Mouse (Mus musculus) urinary bladder, postnatal 25 days (tissue): ENCODE data around the gene Col23a1.

Experiments
- DNase-seq: peaks from one replicate; pipeline ENCODE4 v3.0.0; 2022; ENCODE audit warnings: low spot score

Gene Col23a1

GRCm38 (mm10) chr11:51289564-51290041 lies at the start of gene Col23a1:
TSS of gene Col23a1 (plus strand) at chr11:51289920.
- peak; percentile 48 for DNase-seq

GRCm38 (mm10) chr11:51242897-51243296 lies 46.8 kb upstream of the Col23a1 start:
- no peak for DNase-seq

- no peak for DNase-seq
Measured at GRCm38 (mm10) chr11:51257006-51257405, 32.7 kb upstream of the Col23a1 start.

GRCm38 (mm10) chr11:51261680-51262219 lies 28.0 kb upstream of the Col23a1 start, which contains the start of gene Clk4:
TSS of gene Clk4 (plus strand) at chr11:51261730.
- no peak for DNase-seq

- peak; percentile 99 for DNase-seq
Measured at GRCm38 (mm10) chr11:51262342-51263285, 27.1 kb upstream of the Col23a1 start, which contains the start of gene BC049762. TSS of gene BC049762 (minus strand) at chr11:51263046.

- peak; percentile 55 for DNase-seq
Measured at GRCm38 (mm10) chr11:51263286-51263831, 26.4 kb upstream of the Col23a1 start.

GRCm38 (mm10) chr11:51264352-51264751 lies 25.4 kb upstream of the Col23a1 start:
- peak; percentile 19 for DNase-seq

- no peak for DNase-seq
Measured at GRCm38 (mm10) chr11:51265326-51265725, 24.4 kb upstream of the Col23a1 start.

- no peak for DNase-seq
Measured at GRCm38 (mm10) chr11:51274418-51274817, 15.3 kb upstream of the Col23a1 start.

GRCm38 (mm10) chr11:51290066-51290955 lies 591 bp downstream of the Col23a1 start:
- peak; percentile 18 for DNase-seq

GRCm38 (mm10) chr11:51293956-51294530 lies 4.3 kb downstream of the Col23a1 start:
- DNase-seq: no peak

- no peak for DNase-seq
Measured at GRCm38 (mm10) chr11:51295742-51296141, 6.0 kb downstream of the Col23a1 start.

GRCm38 (mm10) chr11:51298691-51299090 lies 9.0 kb downstream of the Col23a1 start:
- DNase-seq: no peak

- no peak for DNase-seq
Measured at GRCm38 (mm10) chr11:51302396-51302795, 12.7 kb downstream of the Col23a1 start.

GRCm38 (mm10) chr11:51303981-51304553 lies 14.3 kb downstream of the Col23a1 start:
- DNase-seq: no peak

- DNase-seq: no peak
Measured at GRCm38 (mm10) chr11:51308306-51308705, 18.6 kb downstream of the Col23a1 start.

GRCm38 (mm10) chr11:51311846-51312245 lies 22.1 kb downstream of the Col23a1 start:
- DNase-seq: no peak

- DNase-seq: no peak
Measured at GRCm38 (mm10) chr11:51315991-51316810, 26.5 kb downstream of the Col23a1 start.

- no peak for DNase-seq
Measured at GRCm38 (mm10) chr11:51320609-51321008, 30.9 kb downstream of the Col23a1 start.

- no peak for DNase-seq
Measured at GRCm38 (mm10) chr11:51326908-51327307, 37.2 kb downstream of the Col23a1 start.
